Mouse (Mus musculus): ENCODE measurements at regions not wholly inside any gene's neighbourhood (a gene's known extent, or its start where the extent isn't known, plus 50 kb on each side); places are given as distances from the start of the nearest gene placed in this dataset.

- TF ChIP-seq POLR2A (IDR thresholded peaks at IDR 0.05; ENCODE audit: insufficient read depth, low read length) (no peak), CTCF (IDR thresholded peaks at IDR 0.05; ENCODE audit: low read depth, low read length) (no peak)
These were observed 258.4 kb downstream of the Cryba4 start for GRCm38 (mm10) chr5:111993930-111994329.
